Mouse (Mus musculus): ENCODE data around the gene Lsm12. TPM values are rescaled to one million over a fixed set of nuclear protein-coding genes. Genes with fewer than 3 reads are reported as not detected.

Gene Lsm12
- total and polyA plus RNA-seq, 3 experiments = 66.9 to 185 (median 78.9) TPM

DNA sequence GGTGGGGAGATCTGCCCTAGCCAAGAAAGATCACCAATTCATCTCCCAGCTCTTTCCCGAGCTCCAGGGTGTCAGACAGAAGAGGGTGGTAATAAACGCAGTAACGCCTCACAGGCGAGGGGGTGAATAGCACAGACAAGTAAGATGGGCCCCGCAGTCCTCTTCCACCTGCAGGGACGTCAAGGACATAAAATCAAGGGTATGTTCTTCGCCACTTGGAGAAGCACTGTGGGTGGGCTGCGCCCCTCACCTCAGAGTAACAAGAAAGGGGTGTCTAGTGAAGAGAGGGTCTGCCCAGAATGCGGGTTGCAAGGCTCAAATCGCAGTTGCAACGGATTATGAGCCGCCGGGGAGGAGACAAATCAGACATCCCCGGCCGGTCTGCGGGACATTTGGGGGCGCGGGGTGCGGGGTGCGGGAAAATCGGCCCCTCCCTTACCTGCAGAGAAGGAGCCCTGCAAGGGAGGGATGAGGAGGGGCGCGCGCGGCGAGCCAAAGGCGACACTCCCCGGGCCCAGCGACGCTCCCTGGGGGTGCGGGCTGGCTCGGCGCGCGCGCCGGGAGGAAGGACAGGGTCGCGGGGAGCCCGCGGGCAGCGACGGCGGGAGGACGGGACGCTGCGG is 44.3 kb upstream of the Lsm12 start:
- H3K36me3 ChIP-seq (replicated peaks in 1 of 2; ENCODE audit: control insufficient read depth in 1 of 2, insufficient read depth in 1 of 2, low read length in 1 of 2) = peaks cover 0 to 4% of the 10 kb centered on the region in 2 experiments
- H3K4me1 ChIP-seq (ENCODE audit: control insufficient read depth in 1 of 2, insufficient read depth in 2 of 2) = peaks cover 2 to 10% of the 10 kb centered on the region in 2 experiments; a peak in 3 of 4 replicates
- no peak for DNase-seq (ENCODE audit: extremely low read depth)
- H3K4me2 ChIP-seq (ENCODE audit: insufficient read depth, low read depth, poor library complexity, severe bottlenecking) = peak overlapping the region; percentile 60
- H3K9me3 ChIP-seq (replicated peaks; ENCODE audit: low read length) = peaks cover 1% of the 10 kb centered on the region
- H3K4me3 ChIP-seq (replicated peaks in 1 of 3; ENCODE audit: low read depth in 2 of 3, low read length in 2 of 3, poor library complexity in 1 of 3) = peak overlapping the region; percentile 64 to 73 (median 68)
- H3K27me3 ChIP-seq (replicated peaks) = peaks cover 35% of the 10 kb centered on the region
- no peak for TF ChIP-seq E2F4 (IDR thresholded peaks at IDR 0.05; ENCODE audit: insufficient replicate concordance, low read depth, low read length)
- no peak for TF ChIP-seq POLR2A (IDR thresholded peaks at IDR 0.05; ENCODE audit: low read depth, low read length)
- no peak for TF ChIP-seq KAT2A (IDR thresholded peaks at IDR 0.05; ENCODE audit: insufficient replicate concordance, low read length)
- no peak for TF ChIP-seq CHD1 (IDR thresholded peaks at IDR 0.05; ENCODE audit: low read depth, low read length)
- TF ChIP-seq GABPA (IDR thresholded peaks at IDR 0.05; ENCODE audit: insufficient replicate concordance, low read depth, low read length) = no peak
- no peak for TF ChIP-seq ZMIZ1 (IDR thresholded peaks at IDR 0.05; ENCODE audit: low read depth, low read length)
- TF ChIP-seq SIN3A (IDR thresholded peaks at IDR 0.05; ENCODE audit: low read length) = no peak
- TF ChIP-seq SMC3 (IDR thresholded peaks at IDR 0.05; ENCODE audit: low read depth, low read length) = no peak
- TF ChIP-seq ETS1 (conservative IDR thresholded peaks at IDR 0.05; ENCODE audit: low read depth, low read length) = no peak
- no peak for TF ChIP-seq RAD21 (IDR thresholded peaks at IDR 0.05; ENCODE audit: low read depth, low read length)
- TF ChIP-seq PAX5 (IDR thresholded peaks at IDR 0.05; ENCODE audit: low read length) = no peak
- no peak for TF ChIP-seq UBTF (IDR thresholded peaks at IDR 0.05; ENCODE audit: low read depth, low read length)
- no peak for TF ChIP-seq ELF1 (IDR thresholded peaks at IDR 0.05; ENCODE audit: low read depth, low read length)
- TF ChIP-seq ZC3H11A (IDR thresholded peaks at IDR 0.05; ENCODE audit: low read depth, low read length) = no peak
- TF ChIP-seq MAX (IDR thresholded peaks at IDR 0.05; ENCODE audit: low read length) = no peak
- TF ChIP-seq POLR2AphosphoS2 (IDR thresholded peaks at IDR 0.05; ENCODE audit: low read depth, low read length) = no peak
- TF ChIP-seq CHD2 (IDR thresholded peaks at IDR 0.05; ENCODE audit: low read length) = no peak
- no peak for TF ChIP-seq EP300 (IDR thresholded peaks at IDR 0.05; ENCODE audit: low read length)
- TF ChIP-seq HCFC1 (IDR thresholded peaks at IDR 0.05; ENCODE audit: low read depth, low read length) = no peak
- in situ Hi-C loops (cut with MboI; ENCODE audit: low pct_ligation_motif_present, low pct_unique_long_range_greater_than_20kb, low sequenced_read_pairs) = loop anchor here (5.0 kb wide), 2 partner anchors 37 to 48 kb away; no protein-coding TSS in a partner anchor
- H3K79me2 ChIP-seq (replicated peaks; ENCODE audit: control insufficient read depth, extremely low read depth, insufficient read depth, poor library complexity, severe bottlenecking) = no peaks in the 10 kb centered on the region
- peak overlapping the region; percentile 73 for H3K9ac ChIP-seq (ENCODE audit: insufficient read depth, low read depth)
- dilution Hi-C loops (cut with MboI; ENCODE audit: extremely low pct_ligation_motif_present, extremely low pct_unique_long_range_greater_than_20kb, low sequenced_read_pairs) = no loop called here
- no peak overlapping the region for H3K27ac ChIP-seq (ENCODE audit: insufficient read depth, low read depth)

DNA sequence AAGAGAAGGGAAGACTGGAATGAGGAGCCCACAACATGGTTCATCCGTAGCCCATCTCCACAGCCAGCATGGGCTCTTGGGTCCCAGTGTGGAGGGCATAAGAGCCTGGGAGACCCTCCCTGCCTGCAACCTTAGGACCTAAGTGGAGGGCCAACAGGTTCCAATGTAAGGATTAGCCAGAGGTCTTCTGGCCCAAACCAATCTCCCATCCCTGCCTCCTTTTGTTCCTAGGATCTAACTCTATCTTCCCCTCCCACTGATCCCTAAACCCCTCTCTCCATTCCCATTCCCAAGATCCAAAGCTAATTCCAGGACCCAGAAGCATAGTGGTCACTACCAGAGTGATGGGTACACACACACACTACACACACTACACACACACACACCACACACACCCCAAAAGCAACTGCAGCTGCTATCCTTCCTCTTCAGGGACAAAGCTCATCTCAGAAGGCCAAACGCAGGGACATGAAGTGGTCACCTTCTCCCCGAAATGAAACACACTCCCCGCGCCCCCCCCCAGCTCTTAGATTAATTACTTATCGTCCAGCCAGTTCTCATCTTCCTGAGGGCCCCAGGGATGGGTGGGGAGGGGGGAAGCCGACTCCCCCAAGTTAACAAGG is 43.7 kb upstream of the Lsm12 start:
- TF ChIP-seq BHLHE40 (IDR thresholded peaks at IDR 0.05; ENCODE audit: low read depth, low read length) (no peak), MAZ (IDR thresholded peaks at IDR 0.05; ENCODE audit: low read depth, low read length) (0 out of 2 replicates have a peak, but pooled peaks have one; percentile 23)
- Histone ChIP-seq H3K27me3 (replicated peaks) (peaks cover 32% of the 10 kb centered on the region), H3K4me1 (ENCODE audit: control insufficient read depth in 1 of 2, insufficient read depth in 2 of 2) (peaks cover 2 to 10% of the 10 kb centered on the region in 2 experiments; a peak in 3 of 4 replicates), H3K9ac (ENCODE audit: insufficient read depth, low read depth) (peak overlapping the region; percentile 73; the same call in 1 of the 2 replicates), H3K36me3 (replicated peaks in 1 of 2; ENCODE audit: control insufficient read depth in 1 of 2, insufficient read depth in 1 of 2, low read length in 1 of 2) (peaks cover 0 to 8% of the 10 kb centered on the region in 2 experiments), H3K27ac (ENCODE audit: insufficient read depth, low read depth) (no peak overlapping the region), H3K4me3 (replicated peaks in 1 of 3; ENCODE audit: low read depth in 2 of 3, low read length in 2 of 3, poor library complexity in 1 of 3) (peak overlapping the region in 1 of 3 experiments; percentile 68), H3K9me3 (replicated peaks; ENCODE audit: low read length) (peaks cover 1% of the 10 kb centered on the region), H3K79me2 (replicated peaks; ENCODE audit: control insufficient read depth, extremely low read depth, insufficient read depth, poor library complexity, severe bottlenecking) (no peaks in the 10 kb centered on the region), H3K4me2 (ENCODE audit: insufficient read depth, low read depth, poor library complexity, severe bottlenecking) (peak overlapping the region; percentile 60)
- DNase-seq (ENCODE audit: extremely low read depth) = no peak
- dilution Hi-C loops (cut with MboI; ENCODE audit: extremely low pct_ligation_motif_present, extremely low pct_unique_long_range_greater_than_20kb, low sequenced_read_pairs) = no loop called here
- in situ Hi-C loops (cut with MboI; ENCODE audit: low pct_ligation_motif_present, low pct_unique_long_range_greater_than_20kb, low sequenced_read_pairs) = loop anchor here (5.0 kb wide), 2 partner anchors 36 to 49 kb away; no protein-coding TSS in a partner anchor
